19 mouse cellular contexts compared by ENCODE assay signal in the genomic region with DNA sequence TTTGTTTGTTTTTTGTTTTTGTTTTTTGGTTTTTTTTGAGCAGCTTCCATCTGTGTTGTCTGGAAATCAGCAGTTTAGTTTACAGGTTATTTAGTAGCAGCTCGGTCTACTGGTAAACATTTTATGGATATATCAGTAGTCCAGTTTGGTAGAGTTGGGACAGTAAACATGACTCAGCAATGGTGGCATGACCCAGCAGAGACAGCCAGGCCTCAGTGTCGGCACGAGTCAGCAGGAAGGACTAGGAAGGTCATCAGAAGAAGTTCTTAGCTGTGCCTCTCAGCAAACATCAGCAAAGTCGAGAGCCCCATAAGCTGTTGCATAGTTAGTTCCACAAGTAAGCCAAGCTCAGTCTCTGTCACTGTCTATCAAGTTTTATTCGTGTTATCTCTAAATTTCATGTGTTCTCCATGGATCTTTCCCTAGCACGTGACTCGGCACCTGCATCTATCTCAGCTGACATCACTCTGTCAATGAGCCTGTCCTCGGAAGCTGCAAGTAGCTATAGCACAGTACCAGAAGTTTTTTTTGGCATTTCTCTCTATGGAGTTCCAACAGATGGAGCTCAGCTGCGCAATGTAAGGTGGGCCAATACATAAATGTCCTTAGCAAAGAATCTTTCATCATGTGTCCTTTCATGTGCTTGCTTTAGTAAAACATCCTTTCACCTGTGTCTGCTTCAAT.
DNase-seq lines count a peak whose midpoint lies in the region; ATAC-seq lines count a peak whose summit lies in the region.
"Had no signal": no experiment of that assay in that cellular context is flagged by ENCODE, and none has a peak within 500 bp of the region (broad histone marks: within the 10 kb centered on the region; RNA-seq: fewer than 3 reads in every experiment).

No protein-coding gene starts in this region.

- no peaks in the 10 kb centered on the region for H3K36me3 ChIP-seq in liver, embryonic 11.5 days (ENCODE audit: control insufficient read depth, insufficient read depth, low read length)
- H3K36me3 ChIP-seq: midbrain, embryonic 15.5 days had no signal

- H3K27me3 ChIP-seq in liver, embryonic 11.5 days (replicated peaks; ENCODE audit: control insufficient read depth, insufficient read depth, low read length): no peaks in the 10 kb centered on the region
- H3K27me3 ChIP-seq: forebrain, embryonic 13.5 days; midbrain, embryonic 15.5 days; Patski had no signal

- H3K4me2 ChIP-seq in liver, embryonic 11.5 days: no peak overlapping the region
- H3K4me2 ChIP-seq: forebrain, embryonic 13.5 days; midbrain, embryonic 15.5 days had no signal

- H3K4me1 ChIP-seq in liver, embryonic 11.5 days (replicated peaks; ENCODE audit: control insufficient read depth, insufficient read depth, low read length): no peaks in the 10 kb centered on the region

- H3K4me3 ChIP-seq in liver, embryonic 11.5 days (ENCODE audit: low read depth, low read length): no peak overlapping the region
- H3K4me3 ChIP-seq: forebrain, embryonic 13.5 days; midbrain, embryonic 15.5 days had no signal

- peak overlapping the region; percentile 32; the same call in 1 of the 2 replicates for H3K27ac ChIP-seq in liver, embryonic 11.5 days (ENCODE audit: low read depth, low read length)
- H3K27ac ChIP-seq: forebrain, embryonic 13.5 days; kidney, postnatal 0 days; midbrain, embryonic 15.5 days had no signal

- no peak overlapping the region for H3K9ac ChIP-seq in liver, embryonic 11.5 days (ENCODE audit: low read depth, low read length)
- H3K9ac ChIP-seq: forebrain, embryonic 13.5 days; midbrain, embryonic 15.5 days had no signal

- DNase-seq in frontal cortex, postnatal 25 days (ENCODE audit: low spot score in 2 of 2): no peak
- DNase-seq in spleen, postnatal 36 days (ENCODE audit: low spot score in 2 of 2): peak; percentile 12 to 46
- no peak for DNase-seq in spleen, postnatal 4 days (ENCODE audit: low spot score in 2 of 2)
- no peak for DNase-seq in liver, embryonic 11.5 days (ENCODE audit: low spot score)
- no peak for DNase-seq in kidney, postnatal 36 days
- DNase-seq: adrenal gland, postnatal 25 days; gastrocnemius, postnatal 10 days; heart, postnatal 4 days; spleen, adult 18-20 months; thymus, postnatal 14 days had no signal

- WGBS in liver, embryonic 11.5 days: 70% methylated on average over 9 of the region's 9 CpGs

- no peaks in the 10 kb centered on the region for H3K9me3 ChIP-seq in liver, embryonic 11.5 days (ENCODE audit: control insufficient read depth, low read length)
- H3K9me3 ChIP-seq: forebrain, embryonic 13.5 days; midbrain, embryonic 15.5 days had no signal

- ATAC-seq in frontal cortex, adult (ENCODE audit: low TSS enrichment): peak; percentile 32
- peak; percentile 72 for ATAC-seq in liver, embryonic 11.5 days (replicated peaks; ENCODE audit: low FRiP score)
- ATAC-seq in megakaryocyte progenitor cell, adult 5-6 weeks (replicated peaks; ENCODE audit: poor library complexity): no peak
- ATAC-seq: activated CD4-positive, CD25-positive, alpha-beta regulatory T cell, adult 4 months; forebrain, embryonic 13.5 days; hindbrain, embryonic 16.5 days; intestine, postnatal 0 days; midbrain, embryonic 15.5 days; Patski had no signal

Comparison
In these comparisons a context has a peak if more than half of its experiments do, and no peak if none do; other contexts are left out.
1. DNase-seq: peak in spleen, postnatal 36 days (2 of 2); none in frontal cortex, postnatal 25 days (0 of 2), spleen, postnatal 4 days (0 of 2), liver, embryonic 11.5 days (single experiment) and kidney, postnatal 36 days (0 of 2).